Mouse (Mus musculus) stomach, postnatal 0 days (tissue): ENCODE measurements around the gene Unc5c. TPM values are rescaled to one million over a fixed set of nuclear protein-coding genes. Genes with fewer than 3 reads are reported as not detected.

Experiments
- ATAC-seq: fragments of 200-750 bp; cut with Nextera tagmentation; 2 replicates; pipeline ENCODE4 v1.8.0; 2017; ENCODE audit not compliant: low FRiP score, low TSS enrichment
- DNase-seq: peaks from one replicate; pipeline ENCODE4 v3.0.0-alpha.2; 2016; ENCODE audit warnings: low spot score
- H3K27ac ChIP-seq: fragments of 300-500 bp; sonication (generic); replicated peaks from 2 replicates; pipeline ENCODE4 v1.5.1; 2014; ENCODE audit warnings: mild to moderate bottlenecking, control low read depth
- H3K27me3 ChIP-seq: fragments of 300-500 bp; sonication (generic); 2 replicates; pipeline ENCODE4 v1.6.1; 2014; ENCODE audit warnings: low read length; ENCODE audit not compliant: control insufficient read depth, insufficient read depth
- H3K36me3 ChIP-seq: fragments of 300-500 bp; sonication (generic); 2 replicates; pipeline ENCODE4 v1.6.1; 2014; ENCODE audit warnings: low read length, mixed read lengths; ENCODE audit not compliant: control insufficient read depth, insufficient read depth
- H3K4me1 ChIP-seq: fragments of 300-500 bp; sonication (generic); replicated peaks from 2 replicates; pipeline ENCODE4 v1.6.1; 2014; ENCODE audit warnings: antibody characterized with exemption; ENCODE audit not compliant: control insufficient read depth, insufficient read depth
- H3K4me2 ChIP-seq: fragments of 300-500 bp; sonication (generic); replicated peaks from 2 replicates; pipeline ENCODE4 v1.6.1; 2014; ENCODE audit warnings: low read depth, mild to moderate bottlenecking, control low read depth, moderate library complexity
- H3K4me3 ChIP-seq: fragments of 300-500 bp; sonication (generic); 2 replicates; pipeline ENCODE4 v1.5.1; 2014; ENCODE audit warnings: low read depth, low read length, control low read depth
- H3K9ac ChIP-seq: fragments of 300-500 bp; sonication (generic); 2 replicates; pipeline ENCODE4 v1.6.1; 2014; ENCODE audit warnings: mild to moderate bottlenecking, low read length, control low read depth, mixed read lengths
- H3K9me3 ChIP-seq: fragments of 300-500 bp; sonication (generic); 2 replicates; pipeline ENCODE4 v1.6.1; 2016; ENCODE audit warnings: low read length; ENCODE audit not compliant: control insufficient read depth
- CTCF ChIP-seq: IDR thresholded peaks from 2 replicates; pipeline ENCODE4 v1.5.1; 2016; ENCODE audit warnings: antibody characterized with exemption, low read depth, mild to moderate bottlenecking, moderate library complexity
- EP300 ChIP-seq: optimal IDR thresholded peaks from 2 replicates; pipeline ENCODE3; 2016; ENCODE audit warnings: antibody characterized with exemption
- WGBS: fragments of 180-500 bp; shearing (Covaris S2); extraction: QIAGEN DNeasy Blood & Tissue Kit; methylation state at CpG from one replicate; pipeline ENCODE4 v1.1.7; 2014; 5-methylcytosine and 5-hydroxymethylcytosine counted together
- polyA plus RNA-seq: library from polyadenylated mRNA; unstranded; fragments of >200 nt; fragmentation: Nextera tagmentation; extraction: Ambion mirVana; gene quantifications from 2 replicates; pipeline ENCODE4 v1.2.1, GENCODE M21; 2015

Gene Unc5c
- polyA plus RNA-seq, 1 experiment from 2014 or later, result 2.0 TPM

DNA sequence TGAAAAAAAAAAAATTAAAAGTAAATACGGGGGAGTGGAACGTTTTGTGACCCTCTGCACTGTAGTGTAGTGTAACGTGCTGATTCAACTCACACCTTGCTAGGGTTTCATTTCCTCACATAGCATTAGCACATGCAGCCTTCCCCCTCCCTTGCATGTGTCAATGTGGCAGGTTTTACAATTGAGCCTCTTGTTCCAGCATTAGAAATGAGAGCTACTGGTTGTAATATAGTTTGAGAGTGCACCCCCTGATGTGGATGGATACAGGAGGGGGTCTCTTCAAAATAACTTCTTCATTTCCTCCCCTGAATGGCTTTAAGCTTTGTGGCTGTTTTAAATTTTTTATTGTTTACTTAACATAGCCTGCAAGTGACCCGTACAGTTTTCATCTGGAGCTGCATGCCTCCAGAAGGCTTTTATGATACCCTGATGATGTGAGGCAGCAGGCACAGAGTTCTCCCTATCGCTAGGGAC lies 82.4 kb downstream of the Unc5c start:
- no peak for TF ChIP-seq EP300
- no peaks in the 10 kb centered on the region for H3K36me3 ChIP-seq
- ATAC-seq (no peak), DNase-seq (no peak)
- no peak overlapping the region for H3K27ac ChIP-seq
- no peaks in the 10 kb centered on the region for H3K9me3 ChIP-seq
- no peaks in the 10 kb centered on the region for H3K27me3 ChIP-seq
- 38% methylated on average over 5 of the region's 5 CpGs for WGBS
- H3K9ac ChIP-seq, result no peak overlapping the region
- H3K4me2 ChIP-seq, result no peak overlapping the region
- H3K4me1 ChIP-seq, result 0 out of 2 replicates have a peak, but pooled peaks cover 2% of the 10 kb centered on the region
- H3K4me3 ChIP-seq, result no peak overlapping the region

DNA sequence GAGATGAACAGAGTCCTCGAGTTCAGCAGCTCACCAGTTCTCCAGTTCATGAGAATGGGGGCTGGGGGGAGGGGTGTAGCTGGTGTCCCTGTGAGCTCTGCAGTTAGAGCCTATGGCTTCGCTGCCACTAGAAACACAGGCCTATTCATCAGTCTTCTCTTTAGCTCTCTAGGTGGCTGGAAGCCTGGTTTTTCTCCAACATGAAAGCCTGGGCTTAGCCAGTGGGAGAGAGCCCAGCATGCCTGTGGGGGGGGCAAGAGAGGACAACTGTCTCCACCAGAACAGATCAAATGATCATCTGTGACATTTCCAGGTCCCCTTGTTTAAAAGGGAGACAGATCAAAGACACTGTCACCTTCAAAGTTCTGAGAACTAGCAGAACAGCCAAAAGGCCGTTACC lies 84.6 kb downstream of the Unc5c start:
- H3K4me2 ChIP-seq, result no peak overlapping the region
- H3K9ac ChIP-seq, result no peak overlapping the region
- 0 out of 2 replicates have a peak, but pooled peaks cover 2% of the 10 kb centered on the region for H3K4me1 ChIP-seq
- H3K36me3 ChIP-seq, result no peaks in the 10 kb centered on the region
- WGBS, result 44% methylated on average over 3 of the region's 3 CpGs
- DNase-seq (no peak), ATAC-seq (no peak)
- H3K27me3 ChIP-seq, result no peaks in the 10 kb centered on the region
- H3K27ac ChIP-seq, result no peak overlapping the region
- H3K4me3 ChIP-seq, result no peak overlapping the region
- TF ChIP-seq EP300 (no peak), CTCF (no peak)
- H3K9me3 ChIP-seq, result no peaks in the 10 kb centered on the region

DNA sequence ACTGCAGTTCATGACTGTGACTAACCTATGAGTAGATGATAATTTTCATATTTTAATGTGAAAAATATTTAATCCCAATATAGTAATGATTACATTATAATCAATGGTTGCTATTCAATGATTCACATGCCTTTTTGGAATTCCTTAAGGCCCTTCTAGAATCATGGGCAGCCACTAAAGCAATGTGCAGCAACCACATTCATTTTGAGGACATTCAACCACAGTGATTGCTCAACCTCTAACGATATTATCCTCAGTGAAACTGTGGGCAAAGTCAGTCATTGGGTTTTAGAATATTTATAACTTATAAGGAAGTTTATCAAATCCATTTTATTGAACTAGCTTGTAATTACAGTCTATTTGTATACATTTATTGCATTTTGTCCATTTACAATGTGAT lies 87.9 kb downstream of the Unc5c start:
- no peak for DNase-seq
- 87% methylated on average over 1 of the region's 1 CpGs for WGBS
- Histone ChIP-seq H3K4me1 (0 out of 2 replicates have a peak, but pooled peaks cover 2% of the 10 kb centered on the region), H3K9ac (no peak overlapping the region), H3K4me3 (no peak overlapping the region), H3K9me3 (no peaks in the 10 kb centered on the region), H3K27me3 (no peaks in the 10 kb centered on the region), H3K4me2 (no peak overlapping the region), H3K27ac (no peak overlapping the region), H3K36me3 (no peaks in the 10 kb centered on the region)
- TF ChIP-seq CTCF, result no peak
- no peak for TF ChIP-seq EP300
- no peak for ATAC-seq

DNA sequence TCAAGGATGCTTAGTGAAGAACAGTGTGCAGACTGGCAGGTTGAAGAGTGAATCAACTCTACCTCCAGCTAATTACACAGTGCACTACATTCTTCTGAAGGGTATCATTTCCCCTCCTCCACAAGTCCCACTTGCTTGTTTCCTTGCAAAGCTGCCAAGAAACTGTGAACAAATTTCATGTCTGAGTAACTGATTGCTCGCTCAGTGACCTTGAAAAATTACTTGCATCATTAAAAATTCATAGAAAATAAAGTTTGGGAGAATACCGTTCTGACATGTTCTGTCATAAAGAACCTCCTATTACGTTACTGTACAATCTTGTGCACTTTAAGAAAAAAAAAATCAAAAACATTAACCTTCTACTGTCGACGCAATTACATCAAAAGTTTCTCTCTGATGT lies 92.1 kb downstream of the Unc5c start:
- H3K36me3 ChIP-seq, result no peaks in the 10 kb centered on the region
- H3K9ac ChIP-seq, result no peak overlapping the region
- H3K4me3 ChIP-seq, result no peak overlapping the region
- H3K27me3 ChIP-seq, result no peaks in the 10 kb centered on the region
- no peak overlapping the region for H3K4me2 ChIP-seq
- DNase-seq, result no peak
- ATAC-seq, result no peak
- no peak overlapping the region for H3K27ac ChIP-seq
- no peaks in the 10 kb centered on the region for H3K9me3 ChIP-seq
- 77% methylated on average over 5 of the region's 5 CpGs for WGBS
- no peaks in the 10 kb centered on the region for H3K4me1 ChIP-seq
- TF ChIP-seq EP300 (no peak), CTCF (no peak)

- Histone ChIP-seq H3K36me3 (no peaks in the 10 kb centered on the region), H3K9me3 (no peaks in the 10 kb centered on the region), H3K27me3 (no peaks in the 10 kb centered on the region), H3K9ac (no peak overlapping the region), H3K4me2 (no peak overlapping the region), H3K27ac (no peak overlapping the region), H3K4me1 (no peaks in the 10 kb centered on the region), H3K4me3 (no peak overlapping the region)
- ATAC-seq, result no peak
- TF ChIP-seq EP300, result no peak
- no peak for TF ChIP-seq CTCF
- WGBS, result 74% methylated on average over 6 of the region's 6 CpGs
- no peak for DNase-seq
Measured at GRCm38 (mm10) chr3:141575076-141575688, 110.2 kb downstream of the Unc5c start.

DNA sequence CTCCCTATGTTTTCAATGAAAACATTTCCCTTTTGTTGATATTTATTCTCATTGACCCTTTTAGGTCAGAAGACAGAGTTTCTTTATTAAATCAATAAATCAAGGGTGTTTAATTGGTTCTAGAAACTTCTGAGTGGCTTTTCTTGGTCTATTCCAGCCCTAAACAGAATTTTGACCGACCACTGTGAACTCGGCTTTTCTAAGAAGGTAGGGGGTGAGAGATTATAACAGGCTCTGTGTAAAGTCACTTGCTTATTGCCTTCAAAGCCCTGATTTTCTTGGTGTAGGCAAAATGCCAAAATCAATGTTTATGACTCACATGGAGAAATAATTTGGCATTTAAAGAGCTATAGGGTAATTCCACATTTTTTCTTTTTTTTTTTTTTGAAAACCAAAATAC lies 112.4 kb downstream of the Unc5c start:
- DNase-seq, result no peak
- H3K4me2 ChIP-seq, result no peak overlapping the region
- H3K4me3 ChIP-seq, result no peak overlapping the region
- 54% methylated on average over 2 of the region's 2 CpGs for WGBS
- TF ChIP-seq CTCF (no peak), EP300 (no peak)
- no peaks in the 10 kb centered on the region for H3K27me3 ChIP-seq
- H3K27ac ChIP-seq, result no peak overlapping the region
- no peaks in the 10 kb centered on the region for H3K4me1 ChIP-seq
- no peaks in the 10 kb centered on the region for H3K9me3 ChIP-seq
- ATAC-seq, result no peak
- H3K36me3 ChIP-seq, result no peaks in the 10 kb centered on the region
- H3K9ac ChIP-seq, result no peak overlapping the region
